Mouse (Mus musculus): ENCODE results near the gene Golga4. TPM values are rescaled to one million over a fixed set of nuclear protein-coding genes. Genes with fewer than 3 reads are reported as not detected.

Golga4 gene
- total and polyA plus RNA-seq, 2 experiments from 2014 or later, result 45.3 to 57.6 TPM

DNA sequence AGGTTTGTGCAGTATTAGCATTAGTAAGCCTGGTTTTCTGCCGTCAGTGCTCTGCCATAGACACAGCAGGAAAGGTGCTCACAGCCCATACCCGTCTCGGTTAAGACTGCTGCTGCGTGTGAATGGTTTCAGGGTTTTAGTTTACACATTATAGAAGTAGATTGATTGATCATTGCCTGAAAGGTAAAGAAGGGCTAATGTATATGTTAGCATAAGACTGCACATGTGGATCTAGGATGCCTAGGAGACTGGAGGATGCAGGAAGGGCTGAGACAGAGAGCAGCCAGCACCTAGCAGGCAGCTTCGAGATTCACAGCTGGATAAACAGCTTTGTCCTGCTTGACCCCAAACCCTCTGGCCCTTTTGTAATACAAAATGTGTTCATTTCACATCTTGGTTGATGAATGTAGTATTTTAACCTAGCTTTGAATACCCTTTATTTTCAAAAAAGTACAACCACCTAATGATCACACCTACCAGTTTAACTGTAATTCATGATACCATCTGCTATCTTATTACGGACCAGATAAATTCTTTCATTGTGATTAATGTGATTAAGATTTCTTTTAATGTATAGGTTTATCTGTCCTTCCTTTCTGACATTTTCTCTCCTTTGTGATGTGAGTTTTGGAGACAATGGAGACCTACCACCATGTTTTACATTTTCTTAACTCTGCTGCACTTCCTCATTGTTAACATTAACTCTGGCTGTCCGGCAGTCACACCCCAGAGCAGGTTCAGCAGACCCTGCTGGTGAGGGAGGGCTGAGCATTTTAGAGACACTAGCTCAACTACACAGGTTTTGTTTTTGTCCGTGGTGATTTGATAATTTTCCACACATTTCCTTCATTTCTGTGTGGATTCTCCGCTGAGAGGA, 31.6 kb downstream of the Golga4 start:
- H3K36me3 ChIP-seq (replicated peaks; ENCODE audit: control insufficient read depth, insufficient read depth, low read length), result peaks cover 94% of the 10 kb centered on the region
- DNase-seq (ENCODE audit: low spot score) (no peak), ATAC-seq (ENCODE audit: insufficient read depth, low read depth) (no peak)
- no peak overlapping the region for H3K27ac ChIP-seq (ENCODE audit: low read depth)
- no peaks in the 10 kb centered on the region for H3K27me3 ChIP-seq (ENCODE audit: control insufficient read depth, insufficient read depth, low read length)
- no peak for TF ChIP-seq EP300 (IDR thresholded peaks at IDR 0.05; ENCODE audit: low read depth)
- TF ChIP-seq CTCF (IDR thresholded peaks at IDR 0.05; ENCODE audit: low read depth), result no peak
- no peaks in the 10 kb centered on the region for H3K9me3 ChIP-seq (replicated peaks; ENCODE audit: control insufficient read depth, low read length)
- H3K4me1 ChIP-seq (ENCODE audit: control insufficient read depth, insufficient read depth), result no peaks in the 10 kb centered on the region
- WGBS, result 91% methylated on average over 9 of the region's 9 CpGs
- H3K4me2 ChIP-seq (ENCODE audit: low read depth, low read length), result no peak overlapping the region
- no peak overlapping the region for H3K9ac ChIP-seq (replicated peaks; ENCODE audit: low read depth, low read length)
- H3K4me3 ChIP-seq (ENCODE audit: low read depth, low read length), result no peak overlapping the region

DNA sequence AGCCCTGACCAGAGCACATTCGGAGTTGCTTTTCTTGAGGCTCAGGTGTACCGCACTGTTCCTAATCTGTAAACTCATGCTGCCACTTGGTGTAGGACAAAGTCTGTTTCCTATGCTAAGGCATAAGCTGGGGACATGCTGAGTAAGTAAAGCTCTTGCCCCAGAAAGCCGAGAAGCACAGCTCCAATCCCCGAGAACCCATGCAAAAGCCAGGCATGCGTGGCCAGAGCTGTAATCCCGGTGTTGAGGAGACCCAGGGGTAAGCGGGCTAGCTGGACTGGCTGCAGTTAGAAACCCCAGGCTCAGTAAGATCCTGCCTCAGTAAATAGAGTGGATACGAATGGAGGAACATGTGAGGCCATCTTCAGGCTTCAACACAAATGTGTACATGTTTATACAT, 35.8 kb downstream of the Golga4 start:
- H3K27ac ChIP-seq (ENCODE audit: low read depth), result no peak overlapping the region
- no peak overlapping the region for H3K4me3 ChIP-seq (ENCODE audit: low read depth, low read length)
- H3K27me3 ChIP-seq (ENCODE audit: control insufficient read depth, insufficient read depth, low read length), result no peaks in the 10 kb centered on the region
- DNase-seq (ENCODE audit: low spot score), result no peak
- no peaks in the 10 kb centered on the region for H3K9me3 ChIP-seq (replicated peaks; ENCODE audit: control insufficient read depth, low read length)
- no peak for TF ChIP-seq EP300 (IDR thresholded peaks at IDR 0.05; ENCODE audit: low read depth)
- no peak for TF ChIP-seq CTCF (IDR thresholded peaks at IDR 0.05; ENCODE audit: low read depth)
- H3K9ac ChIP-seq (replicated peaks; ENCODE audit: low read depth, low read length), result no peak overlapping the region
- WGBS, result 91% methylated on average over 8 of the region's 8 CpGs
- H3K36me3 ChIP-seq (replicated peaks; ENCODE audit: control insufficient read depth, insufficient read depth, low read length), result peaks cover 73% of the 10 kb centered on the region
- H3K4me2 ChIP-seq (ENCODE audit: low read depth, low read length), result no peak overlapping the region
- no peak for ATAC-seq (ENCODE audit: insufficient read depth, low read depth)
- H3K4me1 ChIP-seq (ENCODE audit: control insufficient read depth, insufficient read depth), result no peaks in the 10 kb centered on the region

DNA sequence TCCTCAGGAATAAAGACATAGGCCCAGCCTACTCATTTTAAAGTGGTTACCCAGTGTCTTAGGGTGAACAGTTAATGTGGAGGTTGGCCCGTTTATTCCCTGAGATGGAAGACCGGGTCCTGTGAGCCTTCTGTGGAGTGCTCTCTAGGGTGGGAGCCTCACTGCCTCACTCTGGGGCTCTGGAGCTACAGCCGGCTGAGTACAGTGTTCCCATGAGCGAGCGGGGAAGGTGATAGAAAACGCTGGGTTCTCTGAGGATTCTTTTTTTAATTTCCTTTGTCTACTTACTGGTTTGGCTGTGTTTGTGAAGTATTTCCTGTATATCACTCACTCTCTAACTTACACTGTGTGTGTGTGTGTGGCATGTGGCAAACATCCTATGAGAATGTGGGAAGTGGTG, 39.1 kb downstream of the Golga4 start:
- H3K4me3 ChIP-seq (ENCODE audit: low read depth, low read length), result no peak overlapping the region
- 47% methylated on average over 6 of the region's 6 CpGs for WGBS

DNA sequence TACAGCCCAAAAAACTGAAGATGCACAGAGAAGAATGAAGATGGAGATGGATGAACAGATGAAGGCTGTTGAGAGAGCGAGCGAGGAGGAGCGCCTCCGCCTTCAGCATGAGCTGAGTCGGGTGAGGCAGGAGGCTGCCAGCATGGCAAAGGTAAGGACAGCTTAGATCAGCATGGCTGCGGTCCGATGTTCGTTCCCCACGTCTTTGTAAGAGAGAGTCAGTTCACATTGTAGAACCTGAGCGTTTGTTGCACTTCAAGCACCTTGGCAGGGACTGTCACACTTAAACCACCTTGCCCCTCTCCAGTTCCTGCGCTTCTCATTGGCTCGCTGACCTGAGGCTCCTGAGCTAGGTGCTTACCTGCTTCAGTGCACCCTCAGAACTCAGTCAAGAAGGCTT, 42.6 kb downstream of the Golga4 start:
- 93% methylated on average over 12 of the region's 12 CpGs for WGBS
- DNase-seq (ENCODE audit: low spot score) (no peak), ATAC-seq (ENCODE audit: insufficient read depth, low read depth) (no peak)
- Histone ChIP-seq H3K27me3 (ENCODE audit: control insufficient read depth, insufficient read depth, low read length) (no peaks in the 10 kb centered on the region), H3K4me2 (ENCODE audit: low read depth, low read length) (no peak overlapping the region), H3K27ac (ENCODE audit: low read depth) (no peak overlapping the region), H3K36me3 (replicated peaks; ENCODE audit: control insufficient read depth, insufficient read depth, low read length) (peaks cover 73% of the 10 kb centered on the region), H3K9ac (replicated peaks; ENCODE audit: low read depth, low read length) (no peak overlapping the region), H3K4me3 (ENCODE audit: low read depth, low read length) (no peak overlapping the region), H3K4me1 (ENCODE audit: control insufficient read depth, insufficient read depth) (no peaks in the 10 kb centered on the region), H3K9me3 (replicated peaks; ENCODE audit: control insufficient read depth, low read length) (no peaks in the 10 kb centered on the region)
- TF ChIP-seq CTCF (IDR thresholded peaks at IDR 0.05; ENCODE audit: low read depth), result no peak
- TF ChIP-seq EP300 (IDR thresholded peaks at IDR 0.05; ENCODE audit: low read depth), result no peak

More for the DNA sequence above, 39.1 kb downstream of the Golga4 start:
- H3K27me3 ChIP-seq (ENCODE audit: control insufficient read depth, insufficient read depth, low read length), result no peaks in the 10 kb centered on the region
- H3K9ac ChIP-seq (replicated peaks; ENCODE audit: low read depth, low read length), result no peak overlapping the region
- ATAC-seq (ENCODE audit: insufficient read depth, low read depth), result 0 out of 2 replicates have a peak, but pooled peaks have one; percentile 20
- H3K4me1 ChIP-seq (ENCODE audit: control insufficient read depth, insufficient read depth), result no peaks in the 10 kb centered on the region
- H3K27ac ChIP-seq (ENCODE audit: low read depth), result peak overlapping the region; percentile 48; the same call in 1 of the 2 replicates
- no peaks in the 10 kb centered on the region for H3K9me3 ChIP-seq (replicated peaks; ENCODE audit: control insufficient read depth, low read length)
- DNase-seq (ENCODE audit: low spot score), result no peak
- no peak for TF ChIP-seq EP300 (IDR thresholded peaks at IDR 0.05; ENCODE audit: low read depth)
- TF ChIP-seq CTCF (IDR thresholded peaks at IDR 0.05; ENCODE audit: low read depth), result no peak
- no peak overlapping the region for H3K4me2 ChIP-seq (ENCODE audit: low read depth, low read length)
- H3K36me3 ChIP-seq (replicated peaks; ENCODE audit: control insufficient read depth, insufficient read depth, low read length), result peaks cover 72% of the 10 kb centered on the region

DNA sequence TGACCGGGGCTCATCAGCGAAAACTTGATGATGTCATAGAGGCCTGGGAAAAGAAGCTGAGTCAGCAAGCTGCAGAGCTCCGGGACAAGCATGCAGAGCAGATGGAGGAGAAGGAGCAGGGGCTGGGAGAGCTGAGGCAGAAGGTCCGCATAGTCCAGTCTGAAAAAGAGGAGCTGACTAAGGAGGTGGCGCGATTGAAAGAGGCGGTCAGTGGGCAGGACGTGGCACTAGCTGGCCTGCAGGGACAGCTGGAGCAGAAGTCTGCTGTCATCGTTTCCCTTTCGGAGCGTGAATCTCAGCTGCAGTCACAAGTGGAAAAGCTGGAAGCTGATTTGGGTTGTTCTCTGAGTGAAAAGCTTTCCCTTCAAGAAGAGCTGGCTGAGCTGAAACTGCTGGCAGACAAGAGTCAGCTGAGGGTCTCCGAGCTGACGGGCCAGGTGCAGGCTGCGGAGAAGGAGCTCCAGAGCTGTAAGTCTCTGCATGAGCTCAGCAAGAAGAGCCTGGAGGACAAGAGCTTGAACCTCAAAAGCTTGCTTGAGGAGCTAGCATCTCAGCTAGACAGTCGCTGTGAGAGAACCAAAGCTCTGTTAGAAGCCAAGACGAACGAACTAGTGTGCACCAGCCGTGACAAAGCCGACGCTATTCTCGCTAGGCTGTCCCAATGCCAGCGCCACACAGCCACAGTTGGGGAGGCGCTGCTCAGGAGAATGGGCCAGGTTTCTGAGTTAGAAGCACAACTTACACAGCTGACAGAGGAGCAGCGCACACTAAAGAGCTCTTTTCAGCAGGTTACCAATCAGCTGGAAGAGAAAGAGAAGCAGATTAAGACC, 51.1 kb downstream of the Golga4 start:
- Histone ChIP-seq H3K27me3 (ENCODE audit: control insufficient read depth, insufficient read depth, low read length) (no peaks in the 10 kb centered on the region), H3K4me3 (ENCODE audit: low read depth, low read length) (no peak overlapping the region), H3K9ac (replicated peaks; ENCODE audit: low read depth, low read length) (no peak overlapping the region), H3K9me3 (replicated peaks; ENCODE audit: control insufficient read depth, low read length) (no peaks in the 10 kb centered on the region), H3K36me3 (replicated peaks; ENCODE audit: control insufficient read depth, insufficient read depth, low read length) (peaks cover 88% of the 10 kb centered on the region), H3K27ac (ENCODE audit: low read depth) (no peak overlapping the region), H3K4me1 (ENCODE audit: control insufficient read depth, insufficient read depth) (no peaks in the 10 kb centered on the region), H3K4me2 (ENCODE audit: low read depth, low read length) (no peak overlapping the region)
- no peak for TF ChIP-seq CTCF (IDR thresholded peaks at IDR 0.05; ENCODE audit: low read depth)
- no peak for TF ChIP-seq EP300 (IDR thresholded peaks at IDR 0.05; ENCODE audit: low read depth)
- peak; percentile 39; the same call in 1 of the 2 replicates for ATAC-seq (ENCODE audit: insufficient read depth, low read depth)
- DNase-seq (ENCODE audit: low spot score), result no peak
- WGBS, result 81% methylated on average over 24 of the region's 24 CpGs

Measured in heart, postnatal 0 days (tissue).